Mouse (Mus musculus): ENCODE data around the gene Rimkla. TPM values are rescaled to one million over a fixed set of nuclear protein-coding genes. Genes with fewer than 3 reads are reported as not detected.
"Not testable (repeated sequence)": the region's sequence is repeated elsewhere in the genome, so short reads cannot be mapped to it uniquely, and the experiment has no call there.

Gene Rimkla
- total RNA-seq (2021): 1 to 10 TPM in 1 of 2 experiments, under 1 TPM in 1; 0.57 to 1.3 TPM
- long read RNA-seq, experiment 1, partial matches to known transcripts: 0 of 1 reads
- long read RNA-seq, experiment 1, other reads (novel, unspliced or antisense): 1 of 1 reads
- long read RNA-seq, experiment 2: 0 reads

DNA sequence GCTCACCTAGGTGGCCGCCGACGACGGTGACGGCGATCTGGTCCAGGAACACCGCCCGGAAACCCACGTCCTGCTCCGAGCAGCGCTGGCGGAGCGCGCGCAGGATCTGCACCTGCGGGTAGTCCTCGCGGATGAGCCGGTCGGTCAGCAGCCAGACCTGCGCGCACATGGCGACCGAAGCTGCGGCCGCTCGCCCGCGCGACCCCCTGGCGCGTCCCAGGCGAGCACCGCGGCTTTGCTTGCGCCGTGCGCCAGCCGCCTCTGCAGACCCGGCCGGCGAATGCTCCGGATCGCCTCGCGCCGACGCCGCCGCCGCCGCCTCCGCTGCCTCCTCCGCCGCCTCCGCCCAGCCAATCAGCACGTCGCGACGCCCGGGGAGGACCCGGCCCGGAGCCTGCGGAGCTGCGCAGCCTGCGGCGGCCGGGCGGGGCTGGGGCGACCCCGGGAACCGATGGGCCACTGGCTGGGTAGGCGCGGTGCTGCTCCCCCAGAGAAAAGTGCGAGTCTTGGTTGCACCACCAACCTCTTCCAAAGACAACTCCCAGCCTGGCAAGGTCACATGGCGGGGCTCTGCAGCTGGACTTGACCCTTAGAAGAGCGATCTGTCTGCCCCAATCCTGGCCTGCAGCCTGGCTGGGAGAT lies at the start of gene Rimkla:
Gene Rimkla (minus strand): TSS at position 338 of the 642 bp plus-strand sequence.
- peak; percentile 59 to 67 for DNase-seq

DNA sequence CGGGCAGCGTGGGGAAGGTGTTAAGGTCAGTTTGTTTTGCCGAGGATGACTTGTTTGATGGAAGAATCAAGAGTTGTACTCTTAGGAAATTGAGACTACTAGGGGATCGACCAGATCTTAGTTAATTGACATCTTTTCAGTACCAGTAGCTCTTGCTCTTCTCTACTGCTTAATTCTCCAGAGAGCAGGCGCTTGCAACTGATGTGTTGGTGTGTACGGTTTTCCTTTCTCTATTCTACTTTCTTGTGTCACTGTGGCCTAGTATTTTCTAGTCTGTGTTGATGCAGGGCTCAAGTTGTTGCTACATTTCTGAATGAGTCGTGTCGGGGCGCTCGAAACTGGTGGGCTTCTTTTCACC lies 48.1 kb upstream of the Rimkla start:
- DNase-seq: no peak

GRCm38 (mm10) chr4:119539836-119540532 lies 47.6 kb upstream of the Rimkla start:
- DNase-seq: peak; percentile 40 to 47

DNA sequence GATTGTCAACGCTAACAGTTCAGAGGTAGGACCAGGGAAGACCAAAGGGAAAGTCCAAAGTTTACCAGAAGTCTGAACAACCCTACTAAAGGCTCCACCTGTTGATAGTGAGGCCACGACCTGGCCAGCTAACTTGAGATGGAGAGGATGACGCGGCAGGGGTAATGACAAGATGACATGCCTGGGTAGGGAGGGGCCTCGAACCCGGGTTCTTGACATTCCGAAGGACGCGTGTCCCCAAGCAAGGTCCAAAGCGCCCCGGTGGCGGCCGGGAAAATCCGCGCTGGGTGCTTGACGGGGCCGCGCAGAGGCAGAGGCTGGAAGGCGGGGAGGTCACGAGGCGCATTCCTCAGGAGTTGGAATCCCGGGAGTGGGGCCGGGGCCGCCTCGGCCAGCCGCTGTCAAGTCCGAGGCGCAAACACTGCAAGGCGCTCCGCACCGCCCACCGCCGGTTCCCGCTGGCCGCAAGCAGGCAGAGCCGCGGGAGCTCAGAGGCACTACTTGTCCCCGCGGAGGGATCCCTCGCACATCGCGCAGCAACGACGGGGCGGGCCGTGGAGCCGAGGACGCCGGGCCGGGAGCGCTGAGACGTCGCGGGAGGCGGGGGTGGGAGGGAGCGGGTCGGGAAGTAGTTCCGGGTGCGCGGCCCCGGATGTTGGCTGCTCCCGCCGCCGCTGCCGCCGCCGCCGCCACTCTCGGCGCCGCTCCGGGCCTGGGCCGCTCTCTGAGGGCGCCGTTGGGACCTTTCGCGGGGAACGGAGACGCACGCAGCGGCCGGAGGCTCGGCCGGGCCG lies 46.8 kb upstream of the Rimkla start, which contains the start of gene Frg2f1:
Gene Frg2f1 (minus strand): TSS at position 499 of the 794 bp plus-strand sequence.
- peak; percentile 95 for DNase-seq

DNA sequence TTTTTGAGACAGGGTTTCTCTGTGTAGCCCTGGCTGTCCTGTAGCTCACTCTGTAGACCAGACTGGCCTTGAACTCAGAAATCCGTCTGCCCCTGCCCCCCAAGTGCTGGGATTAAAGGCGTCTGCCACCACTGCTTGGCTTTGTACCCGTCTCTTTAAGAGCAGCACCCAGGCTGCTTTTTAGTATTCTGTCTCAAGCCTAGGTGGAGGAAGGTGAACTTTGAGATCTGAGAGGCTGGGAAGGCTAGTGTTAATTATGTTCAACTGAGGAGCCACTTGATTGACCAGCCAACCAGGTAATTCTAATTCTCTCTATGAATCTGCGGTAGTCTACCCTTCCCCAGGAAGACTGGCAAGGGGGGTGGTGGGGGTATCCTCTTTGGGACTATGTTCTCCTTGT lies 45.0 kb upstream of the Rimkla start:
- DNase-seq: no peak

DNA sequence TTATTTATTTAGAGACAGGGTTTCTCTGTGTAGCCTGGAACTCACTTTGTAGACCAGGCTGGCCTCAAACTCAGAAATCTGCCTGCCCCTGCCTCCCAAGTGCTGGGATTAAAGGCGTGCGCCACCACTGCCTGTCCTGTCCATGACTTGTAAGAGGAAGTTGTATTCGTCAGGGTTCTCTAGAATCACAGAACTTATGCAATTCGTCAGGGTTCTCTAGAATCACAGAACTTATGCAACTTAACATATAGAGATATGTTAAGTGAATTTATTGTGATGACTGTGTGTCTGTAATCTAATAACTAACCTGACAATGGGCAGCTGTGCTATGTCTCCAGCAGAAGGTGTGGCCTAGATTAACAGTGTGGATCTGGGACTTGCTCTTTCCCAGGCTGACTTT lies 44.2 kb upstream of the Rimkla start, which contains the start of gene Foxj3:
Gene Foxj3 (plus strand): TSS at position 390 of the 400 bp plus-strand sequence.
- DNase-seq: not testable (repeated sequence)

DNA sequence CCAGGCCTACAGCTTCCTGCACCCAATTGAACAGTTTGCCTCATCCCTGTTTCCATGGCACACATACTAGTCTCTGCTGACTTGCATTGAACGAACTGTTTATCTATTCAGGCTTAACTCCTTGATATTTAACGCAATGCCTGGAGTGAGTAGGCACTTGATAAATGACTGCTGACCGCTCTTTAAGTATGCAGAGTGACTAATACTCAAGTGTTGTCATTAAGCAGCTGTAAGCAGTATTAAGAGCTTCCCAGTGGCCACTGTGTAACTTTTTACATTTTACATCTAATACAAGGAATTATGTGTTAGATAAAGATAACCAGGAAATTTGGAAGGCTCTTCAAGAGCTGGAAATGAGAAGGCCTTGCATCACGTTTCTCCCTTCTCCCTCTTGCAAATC lies 42.7 kb upstream of the Rimkla start:
- DNase-seq: no peak

DNA sequence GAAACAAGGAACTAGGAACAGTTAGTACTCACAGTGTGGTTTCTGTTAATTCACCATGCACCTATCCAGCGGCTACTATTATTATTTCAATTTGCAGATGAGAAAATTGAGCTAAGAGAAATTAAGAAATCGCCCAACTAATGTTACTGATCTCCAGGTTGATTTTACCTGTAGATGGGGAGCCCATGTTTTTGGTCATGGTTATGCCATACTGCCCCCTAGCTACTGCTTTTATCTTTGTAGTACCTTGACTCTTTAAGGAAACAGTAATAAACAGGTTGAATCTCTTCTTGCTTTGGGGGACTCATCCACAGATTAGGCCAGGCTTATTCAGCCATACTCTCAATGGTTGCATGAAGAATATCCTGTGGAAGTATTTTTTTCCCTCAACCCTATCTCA lies 39.4 kb upstream of the Rimkla start:
- peak in 1 of 2 experiments; percentile 28 for DNase-seq

- no peak for DNase-seq
Observed at GRCm38 (mm10) chr4:119526329-119526845, 34.0 kb upstream of the Rimkla start.

DNA sequence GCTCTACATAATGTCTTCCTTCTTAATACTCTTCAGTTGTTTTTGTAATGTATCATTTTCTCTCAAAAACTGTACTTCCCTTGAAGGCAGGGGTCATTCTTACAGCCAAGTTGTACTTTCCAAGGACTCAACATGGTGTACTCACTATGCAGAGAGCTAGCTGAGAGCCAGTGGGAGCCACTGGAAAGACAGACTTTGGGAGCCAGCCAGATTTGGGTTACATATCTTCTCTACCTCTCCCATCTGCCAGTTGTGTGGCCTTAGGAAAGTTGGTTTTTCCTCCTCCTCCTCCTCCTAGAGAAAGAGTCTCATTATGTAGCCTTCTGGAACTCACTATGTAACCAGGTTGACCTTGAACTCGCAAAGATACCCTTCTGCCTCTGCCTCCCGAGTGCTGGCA lies 32.0 kb upstream of the Rimkla start:
- no peak for DNase-seq

- no peak for DNase-seq
Observed at GRCm38 (mm10) chr4:119524010-119524409, 31.6 kb upstream of the Rimkla start.

DNA sequence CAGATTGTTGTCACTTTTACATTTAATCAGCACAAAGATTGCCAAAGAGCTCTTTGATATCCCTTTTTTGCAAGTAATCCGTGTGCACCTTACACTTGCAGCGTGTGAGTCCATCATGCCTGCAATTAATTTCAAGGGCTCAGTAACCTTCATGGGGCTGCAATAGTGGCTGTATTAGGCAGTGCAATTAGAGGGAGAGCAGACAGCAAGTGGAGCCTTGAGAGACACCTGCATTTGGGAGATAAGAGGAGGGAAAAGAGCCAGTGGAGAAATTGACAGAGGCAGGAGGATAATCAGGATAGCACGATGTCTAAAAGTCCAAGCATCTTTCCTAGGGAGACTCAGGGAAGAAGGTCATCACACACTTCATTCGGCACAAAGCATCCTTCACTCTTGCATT lies 31.1 kb upstream of the Rimkla start:
- DNase-seq: no peak

DNA sequence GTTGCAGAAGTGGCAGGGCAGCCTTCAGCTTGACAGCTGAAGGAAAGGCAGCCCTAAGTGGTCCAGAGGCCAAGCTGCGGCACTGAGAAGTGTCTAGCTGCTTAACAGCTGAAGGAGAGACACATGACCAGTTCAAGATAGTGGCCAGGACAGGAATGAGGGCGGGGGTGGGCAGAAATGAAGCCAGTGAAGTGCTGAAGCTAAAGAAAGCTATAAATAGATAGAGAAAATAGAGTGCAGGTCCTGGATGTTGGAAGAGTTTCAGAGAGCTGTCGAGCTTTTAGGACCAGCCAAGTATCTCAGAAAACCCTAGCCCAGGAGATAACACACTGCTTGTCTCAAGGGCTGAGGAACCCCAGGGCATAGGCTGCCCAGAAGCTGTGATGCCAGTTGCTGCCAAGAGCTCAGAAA lies 20.3 kb upstream of the Rimkla start:
- DNase-seq: peak; percentile 19 to 48

- no peak for DNase-seq
Observed at GRCm38 (mm10) chr4:119511591-119511990, 19.2 kb upstream of the Rimkla start.

DNA sequence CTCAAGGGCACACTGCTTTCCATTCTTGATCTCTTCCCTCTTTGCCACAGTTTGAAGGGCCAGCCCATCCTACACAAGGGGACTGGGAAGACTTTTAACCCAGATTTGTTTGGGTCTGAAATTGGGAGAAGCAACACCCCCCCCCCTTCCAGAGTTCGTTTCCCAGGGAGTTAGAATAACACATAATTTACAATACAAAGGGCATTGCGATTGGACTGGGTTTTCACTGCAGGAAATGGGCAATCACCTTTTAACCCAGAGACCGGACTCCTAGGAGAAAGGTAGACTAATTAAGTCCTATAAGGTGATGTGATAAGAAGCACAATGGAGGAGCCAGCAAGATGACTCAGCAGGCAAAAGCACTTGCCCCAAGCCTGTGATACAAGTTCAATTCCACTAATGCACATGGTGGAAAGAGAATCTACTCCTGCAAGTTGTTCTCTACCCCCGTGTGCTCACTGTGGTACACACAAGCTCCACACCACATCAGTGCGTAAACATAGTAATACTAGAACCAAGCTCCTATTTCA lies 6.0 kb upstream of the Rimkla start:
- no peak for DNase-seq

- DNase-seq: no peak
Observed at GRCm38 (mm10) chr4:119492933-119493327, 502 bp upstream of the Rimkla start.

- no peak for DNase-seq
Observed at GRCm38 (mm10) chr4:119490806-119491205, 1.6 kb downstream of the Rimkla start.

DNA sequence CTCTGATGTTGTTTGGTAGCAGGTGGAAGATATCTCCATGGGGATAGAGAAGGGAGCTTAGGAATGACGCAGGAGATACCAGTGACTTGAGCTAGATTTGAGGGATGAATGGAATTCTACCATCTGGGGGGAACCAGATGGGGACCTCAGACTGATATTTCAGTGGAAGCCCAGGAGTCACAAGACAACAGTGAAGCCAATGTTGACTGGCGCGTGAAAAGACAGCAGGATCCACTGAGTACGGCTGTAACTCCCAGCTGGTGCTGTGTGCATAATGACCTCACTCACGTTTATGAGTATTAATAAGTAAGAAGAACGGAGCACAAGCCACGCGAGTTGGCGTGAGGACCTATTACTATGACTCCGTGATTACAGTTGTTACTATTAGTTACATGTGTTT lies 2.8 kb downstream of the Rimkla start:
- DNase-seq: no peak

GRCm38 (mm10) chr4:119484882-119485281 lies 7.5 kb downstream of the Rimkla start:
- no peak for DNase-seq

DNA sequence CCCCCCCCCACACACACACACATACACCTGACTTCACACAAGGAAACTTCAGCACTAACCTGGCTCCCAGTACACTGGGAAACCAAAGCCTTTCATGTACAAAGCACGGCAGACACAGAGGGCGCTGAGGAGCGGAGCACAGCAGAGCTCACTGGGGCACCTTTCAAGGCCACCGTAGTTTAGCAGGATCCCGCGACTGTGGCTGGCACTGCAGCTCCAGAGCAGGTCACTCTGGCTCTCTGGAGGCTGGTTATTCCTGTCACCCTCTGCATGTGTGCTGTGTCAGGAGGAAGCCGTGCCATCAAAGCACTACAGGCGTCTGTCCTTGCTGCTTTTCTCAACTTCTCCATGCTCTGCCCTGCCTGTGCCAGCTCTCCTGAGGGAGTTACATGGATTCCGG lies 9.4 kb downstream of the Rimkla start:
- peak; percentile 31 to 35 for DNase-seq

DNA sequence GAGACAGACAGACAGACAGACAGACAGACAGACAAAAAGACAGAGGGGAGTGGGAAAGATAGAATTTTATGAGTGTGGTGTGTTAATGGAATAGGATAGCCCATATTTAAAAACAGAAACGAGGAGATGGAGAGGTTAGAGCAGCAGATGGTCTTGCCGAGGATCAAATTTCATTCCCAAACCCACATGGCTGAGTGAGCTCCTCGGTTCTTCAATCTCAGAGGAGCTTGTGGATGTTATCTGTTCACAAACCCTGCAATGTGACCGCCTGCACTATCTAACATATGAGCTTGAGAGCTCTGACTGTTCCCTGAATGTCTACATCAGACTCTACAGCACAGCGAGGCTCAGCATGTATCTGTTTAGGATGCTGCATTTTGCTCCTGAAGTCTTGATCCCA lies 19.3 kb downstream of the Rimkla start:
- no peak for DNase-seq

GRCm38 (mm10) chr4:119472545-119472944 lies 19.9 kb downstream of the Rimkla start:
- DNase-seq: no peak

All from heart, adult 18-20 months (tissue).